Mouse (Mus musculus) adrenal gland, postnatal 14 days (tissue): ENCODE data around the gene Elmod2. TPM values are rescaled to one million over a fixed set of nuclear protein-coding genes. Genes with fewer than 3 reads are reported as not detected.
"Not testable (repeated sequence)": the region's sequence is repeated elsewhere in the genome, so short reads cannot be mapped to it uniquely, and the experiment has no call there.

Source experiments
- DNase-seq: peaks from one replicate; pipeline ENCODE4 v3.0.0; 2021; ENCODE audit warnings: mixed read lengths
- long read RNA-seq, 2 experiments: library from polyadenylated mRNA; stranded (forward); transcript quantifications; one replicate each; pipeline ENCODE4 v2.0.0; 2021
- total RNA-seq: library from RNA; stranded (reverse); gene quantifications from 2 replicates; pipeline ENCODE4 v1.2.3, GENCODE M21; 2021

Gene Elmod2
- 24.5 and 25.4 TPM in 2 replicates for total RNA-seq
- long read RNA-seq, experiment 1, full-length matches to known transcripts: 9 of 11 reads
- long read RNA-seq, experiment 1, partial matches to known transcripts: 0 of 11 reads
- long read RNA-seq, experiment 1, other reads (novel, unspliced or antisense): 2 of 11 reads
- long read RNA-seq, experiment 2, full-length matches to known transcripts: 8 of 10 reads
- long read RNA-seq, experiment 2, partial matches to known transcripts: 0 of 10 reads
- long read RNA-seq, experiment 2, other reads (novel, unspliced or antisense): 2 of 10 reads

GRCm38 (mm10) chr8:83331899-83332697 is at the start of gene Elmod2:
Gene Elmod2 (minus strand): TSS chr8:83332486.
- peak; percentile 99 for DNase-seq

- DNase-seq: no peak
Measured at GRCm38 (mm10) chr8:83381016-83381415, 48.7 kb upstream of the Elmod2 start.

- DNase-seq: no peak
Measured at GRCm38 (mm10) chr8:83380141-83380540, 47.9 kb upstream of the Elmod2 start.

GRCm38 (mm10) chr8:83377231-83377630 is 44.9 kb upstream of the Elmod2 start:
- DNase-seq: no peak

GRCm38 (mm10) chr8:83363156-83363769 is 31.0 kb upstream of the Elmod2 start:
- DNase-seq: peak; percentile 9

GRCm38 (mm10) chr8:83351315-83351714 is 19.0 kb upstream of the Elmod2 start:
- DNase-seq: peak; percentile 40

GRCm38 (mm10) chr8:83348263-83348662 is 16.0 kb upstream of the Elmod2 start, which contains the start of gene Mgat4d:
Gene Mgat4d (plus strand): TSS chr8:83348471.
- DNase-seq: no peak

GRCm38 (mm10) chr8:83342693-83343092 is 10.4 kb upstream of the Elmod2 start:
- DNase-seq: no peak

GRCm38 (mm10) chr8:83342076-83342475 is 9.8 kb upstream of the Elmod2 start:
- DNase-seq: no peak

GRCm38 (mm10) chr8:83332864-83333263 is 578 bp upstream of the Elmod2 start:
- no peak for DNase-seq

GRCm38 (mm10) chr8:83331567-83331898 is 753 bp downstream of the Elmod2 start:
- DNase-seq: peak; percentile 32

- DNase-seq: no peak
Measured at GRCm38 (mm10) chr8:83327889-83328288, 4.4 kb downstream of the Elmod2 start.

- no peak for DNase-seq
Measured at GRCm38 (mm10) chr8:83323056-83323455, 9.2 kb downstream of the Elmod2 start.

- peak; percentile 15 for DNase-seq
Measured at GRCm38 (mm10) chr8:83322374-83322773, 9.9 kb downstream of the Elmod2 start.

GRCm38 (mm10) chr8:83320543-83320942 is 11.7 kb downstream of the Elmod2 start:
- DNase-seq: no peak

GRCm38 (mm10) chr8:83315691-83316090 is 16.6 kb downstream of the Elmod2 start:
- DNase-seq: no peak

- DNase-seq: not testable (repeated sequence)
Measured at GRCm38 (mm10) chr8:83315084-83315483, 17.2 kb downstream of the Elmod2 start.

GRCm38 (mm10) chr8:83309836-83310235 is 22.4 kb downstream of the Elmod2 start:
- DNase-seq: no peak

- no peak for DNase-seq
Measured at GRCm38 (mm10) chr8:83304946-83305345, 27.3 kb downstream of the Elmod2 start.

GRCm38 (mm10) chr8:83300135-83300534 is 32.2 kb downstream of the Elmod2 start:
- peak; percentile 43 for DNase-seq

GRCm38 (mm10) chr8:83297375-83297774 is 34.9 kb downstream of the Elmod2 start:
- DNase-seq: no peak

GRCm38 (mm10) chr8:83290176-83290575 is 42.1 kb downstream of the Elmod2 start, which contains the start of gene Ucp1:
Gene Ucp1 (plus strand): TSS chr8:83290352.
- peak; percentile 74 for DNase-seq

GRCm38 (mm10) chr8:83285391-83285790 is 46.9 kb downstream of the Elmod2 start:
- peak; percentile 67 for DNase-seq
